Mouse (Mus musculus): ENCODE results near the gene Als2cr12. TPM values are rescaled to one million over a fixed set of nuclear protein-coding genes. Genes with fewer than 3 reads are reported as not detected.
"Not testable (repeated sequence)": the region's sequence is repeated elsewhere in the genome, so short reads cannot be mapped to it uniquely, and the experiment has no call there.

Gene Als2cr12
- polyA plus RNA-seq, 1 experiment: not detected

DNA sequence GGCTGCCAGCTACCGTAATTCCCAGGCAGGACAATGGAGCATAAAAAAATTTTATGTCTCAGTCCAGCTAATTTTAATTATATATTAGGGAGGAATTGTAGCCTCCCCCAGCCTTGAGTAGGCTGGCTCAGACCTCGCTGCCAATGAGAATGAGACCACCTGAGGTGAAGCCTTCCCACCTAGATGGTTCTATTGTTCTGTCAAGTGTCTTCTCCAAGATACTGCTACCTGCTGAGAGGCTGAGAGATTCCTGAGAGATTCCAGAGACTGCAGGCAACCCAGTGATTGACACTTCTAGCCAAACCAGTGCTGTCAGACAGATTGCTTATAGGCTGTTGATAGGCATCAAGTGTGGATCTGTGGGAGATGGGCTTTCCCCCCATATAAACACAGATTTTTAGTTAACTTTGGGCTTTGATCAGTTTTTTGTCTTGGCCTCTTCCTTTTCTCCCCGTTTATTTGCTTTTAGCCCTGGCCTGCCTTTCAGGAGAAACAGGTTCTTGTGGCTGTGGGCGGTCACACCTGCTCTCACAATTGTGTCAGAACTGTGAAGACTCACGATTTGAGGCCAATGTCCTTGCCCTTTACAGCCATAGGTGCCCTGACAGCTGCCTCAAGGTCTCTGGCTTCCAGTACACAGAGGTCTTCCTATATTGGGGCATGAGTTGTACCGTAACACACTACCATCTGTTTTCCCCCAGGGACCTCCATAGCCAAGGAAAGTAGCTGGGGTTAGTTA lies 5.6 kb downstream of the Als2cr12 start:
- Histone ChIP-seq H3K4me3 (replicated peaks; ENCODE audit: control insufficient read depth, low read depth, low read length) (no peak overlapping the region), H3K4me1 (ENCODE audit: control insufficient read depth, insufficient read depth, low read length) (no peaks in the 10 kb centered on the region; the same call in 1 of the 2 replicates), H3K27ac (ENCODE audit: control insufficient read depth, insufficient read depth, low read depth, low read length, poor library complexity) (no peak overlapping the region)
- 78% methylated on average over 6 of the region's 6 CpGs for WGBS
- TF ChIP-seq CTCF (IDR thresholded peaks at IDR 0.05; ENCODE audit: control insufficient read depth, insufficient read depth, low read length) (no peak), POLR2A (IDR thresholded peaks at IDR 0.05; ENCODE audit: borderline replicate concordance, control insufficient read depth, low read depth, low read length) (no peak)

GRCm38 (mm10) chr1:58689426-58689825 lies 6.4 kb downstream of the Als2cr12 start:
- TF ChIP-seq POLR2A (IDR thresholded peaks at IDR 0.05; ENCODE audit: borderline replicate concordance, control insufficient read depth, low read depth, low read length) (no peak), CTCF (IDR thresholded peaks at IDR 0.05; ENCODE audit: control insufficient read depth, insufficient read depth, low read length) (no peak)
- no peaks in the 10 kb centered on the region for H3K4me1 ChIP-seq (ENCODE audit: control insufficient read depth, insufficient read depth, low read length)
- H3K27ac ChIP-seq (ENCODE audit: control insufficient read depth, insufficient read depth, low read depth, low read length, poor library complexity): no peak overlapping the region
- H3K4me3 ChIP-seq (replicated peaks; ENCODE audit: control insufficient read depth, low read depth, low read length): no peak overlapping the region
- 90% methylated on average over 1 of the region's 1 CpGs for WGBS

DNA sequence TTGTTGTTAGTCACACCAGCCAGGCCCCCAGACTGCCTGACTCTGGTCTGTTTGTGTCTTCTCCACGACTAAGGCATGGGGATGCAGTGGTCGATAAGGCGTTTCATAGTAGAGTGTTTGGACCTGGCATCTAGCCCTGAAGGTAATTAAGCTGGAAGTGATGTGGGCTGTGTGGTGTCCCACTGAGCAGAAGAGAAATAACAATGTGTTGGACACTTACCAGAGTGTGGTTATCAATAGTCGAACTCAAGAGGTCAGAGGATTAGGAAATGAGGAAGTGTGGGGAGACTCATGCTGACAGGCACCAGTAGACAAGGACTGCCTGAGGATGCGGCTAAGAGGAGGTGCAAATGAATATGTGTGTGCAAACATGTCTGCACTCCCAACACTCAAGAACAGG lies 17.4 kb downstream of the Als2cr12 start:
- H3K4me3 ChIP-seq (replicated peaks; ENCODE audit: control insufficient read depth, low read depth, low read length); H3K4me1 ChIP-seq (ENCODE audit: control insufficient read depth, insufficient read depth, low read length); H3K27ac ChIP-seq (ENCODE audit: control insufficient read depth, insufficient read depth, low read depth, low read length, poor library complexity): not testable (repeated sequence)
- 11% methylated on average over 5 of the region's 5 CpGs for whole genome bisulfite sequencing

DNA sequence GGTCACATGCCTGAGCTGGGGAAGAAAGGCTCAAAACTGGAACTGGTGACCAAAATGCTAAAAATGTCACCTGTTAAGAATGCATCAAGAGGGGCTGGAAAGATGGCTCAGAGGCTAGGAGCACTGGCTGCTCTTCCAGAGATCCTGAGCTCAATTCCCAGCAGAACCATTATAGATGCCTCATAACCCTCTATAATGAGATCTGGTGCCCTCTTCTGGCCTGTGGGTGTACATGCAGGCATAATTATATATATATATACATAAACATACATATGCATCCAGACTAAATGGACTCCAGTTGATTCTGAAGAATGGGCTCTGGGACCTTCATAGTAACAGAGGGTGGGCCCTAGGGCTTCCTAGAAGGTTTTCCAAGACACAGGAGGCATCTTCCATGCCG lies 18.2 kb downstream of the Als2cr12 start:
- 70% methylated on average over 1 of the region's 1 CpGs for WGBS
- Histone ChIP-seq H3K4me3 (replicated peaks; ENCODE audit: control insufficient read depth, low read depth, low read length) (no peak overlapping the region), H3K27ac (ENCODE audit: control insufficient read depth, insufficient read depth, low read depth, low read length, poor library complexity) (no peak overlapping the region), H3K4me1 (ENCODE audit: control insufficient read depth, insufficient read depth, low read length) (no peaks in the 10 kb centered on the region; the same call in 1 of the 2 replicates)
- TF ChIP-seq POLR2A (IDR thresholded peaks at IDR 0.05; ENCODE audit: borderline replicate concordance, control insufficient read depth, low read depth, low read length): no peak

- H3K27ac ChIP-seq (ENCODE audit: control insufficient read depth, insufficient read depth, low read depth, low read length, poor library complexity): no peak overlapping the region
- WGBS: 80% methylated on average over 3 of the region's 3 CpGs
- no peak overlapping the region for H3K4me3 ChIP-seq (replicated peaks; ENCODE audit: control insufficient read depth, low read depth, low read length)
- no peaks in the 10 kb centered on the region; the same call in 1 of the 2 replicates for H3K4me1 ChIP-seq (ENCODE audit: control insufficient read depth, insufficient read depth, low read length)
- TF ChIP-seq CTCF (IDR thresholded peaks at IDR 0.05; ENCODE audit: control insufficient read depth, insufficient read depth, low read length) (no peak), POLR2A (IDR thresholded peaks at IDR 0.05; ENCODE audit: borderline replicate concordance, control insufficient read depth, low read depth, low read length) (no peak)
Observed at GRCm38 (mm10) chr1:58675011-58675410, 20.8 kb downstream of the Als2cr12 start.

DNA sequence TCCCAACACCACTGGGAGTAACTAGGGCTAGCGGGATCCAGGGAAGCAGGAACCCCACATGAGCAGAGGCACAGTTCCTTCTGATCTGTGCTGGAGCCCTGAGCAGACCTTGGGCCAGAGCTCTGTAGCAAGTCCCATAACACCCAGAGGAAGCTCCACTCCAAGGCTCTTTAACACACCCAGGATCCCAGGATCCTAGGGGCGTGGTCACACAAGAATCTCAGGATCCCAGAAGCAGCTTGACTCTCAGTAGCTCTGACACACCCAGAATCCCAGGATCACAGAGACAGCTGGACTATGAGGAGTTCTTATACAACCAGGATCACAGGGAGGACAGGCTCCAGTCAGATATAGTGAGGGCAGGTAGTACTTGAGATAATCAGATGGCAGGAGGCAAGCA lies 23.7 kb downstream of the Als2cr12 start:
- TF ChIP-seq CTCF (IDR thresholded peaks at IDR 0.05; ENCODE audit: control insufficient read depth, insufficient read depth, low read length) (no peak), POLR2A (IDR thresholded peaks at IDR 0.05; ENCODE audit: borderline replicate concordance, control insufficient read depth, low read depth, low read length) (no peak)
- Histone ChIP-seq H3K4me3 (replicated peaks; ENCODE audit: control insufficient read depth, low read depth, low read length) (no peak overlapping the region), H3K27ac (ENCODE audit: control insufficient read depth, insufficient read depth, low read depth, low read length, poor library complexity) (no peak overlapping the region), H3K4me1 (ENCODE audit: control insufficient read depth, insufficient read depth, low read length) (no peaks in the 10 kb centered on the region; the same call in 1 of the 2 replicates)
- WGBS: 81% methylated on average over 2 of the region's 2 CpGs

GRCm38 (mm10) chr1:58669635-58670034 lies 26.2 kb downstream of the Als2cr12 start:
- not testable (repeated sequence) for H3K27ac ChIP-seq (ENCODE audit: control insufficient read depth, insufficient read depth, low read depth, low read length, poor library complexity); H3K4me1 ChIP-seq (ENCODE audit: control insufficient read depth, insufficient read depth, low read length); H3K4me3 ChIP-seq (replicated peaks; ENCODE audit: control insufficient read depth, low read depth, low read length)
- 20% methylated on average over 3 of the region's 3 CpGs for WGBS

GRCm38 (mm10) chr1:58668191-58668590 lies 27.6 kb downstream of the Als2cr12 start:
- H3K4me1 ChIP-seq (ENCODE audit: control insufficient read depth, insufficient read depth, low read length): no peaks in the 10 kb centered on the region; the same call in 1 of the 2 replicates

DNA sequence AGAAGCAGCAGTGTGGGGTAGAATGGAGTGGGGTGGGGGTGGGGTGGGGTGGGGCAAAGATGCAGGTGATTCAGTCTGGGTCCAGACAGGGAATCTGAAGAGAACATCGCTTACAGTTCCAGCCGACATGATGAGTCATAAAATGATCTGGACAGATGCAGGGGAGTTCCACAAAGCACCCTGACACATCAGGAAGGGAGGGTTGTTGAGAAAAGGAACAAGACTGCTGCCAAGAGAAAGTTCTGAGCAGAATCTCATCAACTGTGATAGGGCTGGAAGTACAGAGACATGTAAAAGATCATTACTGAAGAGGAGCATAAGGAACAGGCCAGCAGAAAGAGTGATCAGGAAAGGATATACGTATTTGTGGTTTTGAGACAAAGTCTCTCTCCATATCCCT lies 32.4 kb downstream of the Als2cr12 start:
- H3K4me1 ChIP-seq (ENCODE audit: control insufficient read depth, insufficient read depth, low read length); H3K4me3 ChIP-seq (replicated peaks; ENCODE audit: control insufficient read depth, low read depth, low read length); H3K27ac ChIP-seq (ENCODE audit: control insufficient read depth, insufficient read depth, low read depth, low read length, poor library complexity): not testable (repeated sequence)
- 61% methylated on average over 3 of the region's 3 CpGs for WGBS

More at GRCm38 (mm10) chr1:58668191-58668590, 27.6 kb downstream of the Als2cr12 start:
- no peak overlapping the region for H3K4me3 ChIP-seq (replicated peaks; ENCODE audit: control insufficient read depth, low read depth, low read length)
- no peak overlapping the region for H3K27ac ChIP-seq (ENCODE audit: control insufficient read depth, insufficient read depth, low read depth, low read length, poor library complexity)
- TF ChIP-seq POLR2A (IDR thresholded peaks at IDR 0.05; ENCODE audit: borderline replicate concordance, control insufficient read depth, low read depth, low read length) (no peak), CTCF (IDR thresholded peaks at IDR 0.05; ENCODE audit: control insufficient read depth, insufficient read depth, low read length) (no peak)
- WGBS: 78% methylated on average over 5 of the region's 5 CpGs

DNA sequence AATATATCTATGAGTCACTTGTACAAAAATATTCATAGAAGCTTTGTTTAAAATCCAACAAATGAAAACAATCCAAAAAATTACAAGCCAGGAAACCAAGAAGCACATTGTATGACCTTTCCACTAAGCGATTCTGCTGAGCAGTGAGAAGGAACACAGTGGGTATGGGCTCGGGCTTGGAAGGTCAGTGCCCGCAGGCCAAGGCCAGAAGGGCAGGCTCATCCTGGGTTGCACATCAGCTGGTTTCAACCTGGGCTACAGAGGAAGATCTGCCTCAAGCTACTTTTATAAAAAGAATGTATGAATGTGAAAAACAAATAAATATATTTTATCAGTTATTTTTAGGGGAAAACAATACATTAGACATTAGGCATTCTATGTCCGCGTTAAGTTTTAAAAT lies 33.1 kb downstream of the Als2cr12 start:
- WGBS: 84% methylated on average over 5 of the region's 5 CpGs

More for the DNA sequence above, 33.1 kb downstream of the Als2cr12 start:
- not testable (repeated sequence) for H3K4me1 ChIP-seq (ENCODE audit: control insufficient read depth, insufficient read depth, low read length); H3K4me3 ChIP-seq (replicated peaks; ENCODE audit: control insufficient read depth, low read depth, low read length); H3K27ac ChIP-seq (ENCODE audit: control insufficient read depth, insufficient read depth, low read depth, low read length, poor library complexity)
